Mouse (Mus musculus): ENCODE results near the gene Olfr732. TPM values are rescaled to one million over a fixed set of nuclear protein-coding genes. Genes with fewer than 3 reads are reported as not detected.

Gene Olfr732
- not detected in 2 replicates for polyA plus RNA-seq (2015; fragmentation: Nextera tagmentation; extraction: Ambion mirVana)

DNA sequence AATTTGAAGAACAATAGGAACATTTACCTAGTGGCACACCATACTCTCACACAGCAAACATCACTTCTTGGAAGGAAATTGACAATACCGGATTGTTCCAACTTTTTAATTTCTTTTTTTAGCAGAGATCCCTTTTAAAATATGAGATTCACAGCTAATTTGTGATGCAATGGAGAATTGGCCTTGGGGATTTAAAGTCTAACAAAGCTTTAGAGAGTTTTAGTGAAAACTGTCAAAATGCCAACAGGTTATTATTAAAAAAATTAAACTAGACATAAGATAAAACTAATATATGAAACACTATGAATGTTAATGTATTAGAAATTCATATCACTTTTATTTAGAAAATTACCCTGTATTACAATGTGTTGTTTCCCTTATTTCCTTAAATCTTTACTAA, at the start of gene Olfr732:
Olfr732 (minus strand) TSS at position 101 of the 400 bp plus-strand sequence.
- no peaks in the 10 kb centered on the region for H3K9me3 ChIP-seq (replicated peaks; ENCODE audit: control insufficient read depth, low read length)
- 97% methylated on average over 1 of the region's 1 CpGs for WGBS
- H3K4me1 ChIP-seq (ENCODE audit: control insufficient read depth, insufficient read depth, low read length), result no peaks in the 10 kb centered on the region
- ATAC-seq (ENCODE audit: insufficient read depth, low FRiP score), result no peak
- H3K27ac ChIP-seq (ENCODE audit: low read length), result no peak within 1 kb of the TSS
- H3K36me3 ChIP-seq (ENCODE audit: control insufficient read depth, insufficient read depth, low read length), result no peaks in the 10 kb centered on the region
- H3K9ac ChIP-seq (ENCODE audit: low read length), result no peak within 1 kb of the TSS
- H3K4me2 ChIP-seq (ENCODE audit: low read depth, low read length), result no peak within 1 kb of the TSS
- no peaks in the 10 kb centered on the region for H3K27me3 ChIP-seq (ENCODE audit: control insufficient read depth, insufficient read depth, low read length)
- H3K4me3 ChIP-seq (replicated peaks; ENCODE audit: low read length), result no peak within 1 kb of the TSS

- Histone ChIP-seq H3K4me1 (ENCODE audit: control insufficient read depth, insufficient read depth, low read length) (no peaks in the 10 kb centered on the region), H3K9me3 (replicated peaks; ENCODE audit: control insufficient read depth, low read length) (no peaks in the 10 kb centered on the region), H3K27me3 (ENCODE audit: control insufficient read depth, insufficient read depth, low read length) (no peaks in the 10 kb centered on the region), H3K4me3 (replicated peaks; ENCODE audit: low read length) (no peak within 1 kb of the TSS), H3K4me2 (ENCODE audit: low read depth, low read length) (no peak within 1 kb of the TSS), H3K9ac (ENCODE audit: low read length) (no peak within 1 kb of the TSS), H3K27ac (ENCODE audit: low read length) (no peak within 1 kb of the TSS), H3K36me3 (ENCODE audit: control insufficient read depth, insufficient read depth, low read length) (no peaks in the 10 kb centered on the region)
- 58% methylated on average over 1 of the region's 1 CpGs for WGBS
- no peak for ATAC-seq (ENCODE audit: insufficient read depth, low FRiP score)
These were observed 42.7 kb upstream of the Olfr732 start, which contains the start of gene Olfr734 for GRCm38 (mm10) chr14:50326661-50327060. Olfr734 (minus strand) TSS chr14:50326761.

DNA sequence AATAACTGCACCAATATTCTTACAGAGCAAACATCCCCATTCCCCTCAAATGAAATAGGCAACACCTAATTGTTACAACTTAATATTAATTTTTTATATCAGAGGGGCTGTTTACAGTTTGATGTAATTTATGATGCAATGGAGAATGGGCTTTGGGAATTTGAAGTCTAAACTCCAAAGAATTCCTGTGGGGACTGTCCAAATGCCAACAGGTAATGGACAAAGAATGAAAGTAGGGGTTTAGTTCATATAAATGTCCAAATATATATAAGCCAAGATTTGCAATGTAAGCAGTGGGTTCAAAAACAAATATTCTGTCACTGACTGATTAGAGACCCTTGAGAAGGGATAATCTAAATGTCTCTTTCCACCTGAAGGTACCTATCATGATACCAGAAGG, 17.4 kb upstream of the Olfr732 start, which contains the start of gene Olfr733:
Olfr733 (minus strand) TSS at position 101 of the 400 bp plus-strand sequence.
- Histone ChIP-seq H3K4me1 (ENCODE audit: control insufficient read depth, insufficient read depth, low read length) (no peaks in the 10 kb centered on the region), H3K27ac (ENCODE audit: low read length) (no peak within 1 kb of the TSS), H3K4me3 (replicated peaks; ENCODE audit: low read length) (no peak within 1 kb of the TSS), H3K9ac (ENCODE audit: low read length) (no peak within 1 kb of the TSS), H3K9me3 (replicated peaks; ENCODE audit: control insufficient read depth, low read length) (no peaks in the 10 kb centered on the region), H3K36me3 (ENCODE audit: control insufficient read depth, insufficient read depth, low read length) (no peaks in the 10 kb centered on the region), H3K4me2 (ENCODE audit: low read depth, low read length) (no peak within 1 kb of the TSS), H3K27me3 (ENCODE audit: control insufficient read depth, insufficient read depth, low read length) (no peaks in the 10 kb centered on the region)
- no peak for ATAC-seq (ENCODE audit: insufficient read depth, low FRiP score)

DNA sequence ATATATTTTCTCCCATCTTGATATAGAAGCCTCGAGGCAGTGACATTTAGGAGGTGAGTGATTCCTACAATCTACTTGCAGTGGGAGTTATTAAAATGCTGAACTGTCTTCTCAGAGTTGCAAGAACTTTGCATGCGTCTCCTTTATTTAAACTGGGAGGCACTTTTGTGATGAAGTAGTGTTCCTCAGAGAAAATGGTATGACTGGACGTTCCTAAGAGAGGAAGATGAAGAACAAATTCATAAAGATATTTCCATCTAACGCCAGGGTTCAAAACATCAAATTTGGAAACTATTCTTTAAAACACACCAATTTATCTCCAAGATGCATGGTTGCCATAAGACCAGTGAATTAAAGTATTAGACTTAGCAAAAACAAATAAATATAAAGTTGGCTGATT, 42.2 kb downstream of the Olfr732 start, which contains the start of gene Olfr731:
Olfr731 (minus strand) TSS at position 101 of the 400 bp plus-strand sequence.
- WGBS, result 78% methylated on average over 4 of the region's 4 CpGs
- no peak within 1 kb of the TSS for H3K4me2 ChIP-seq (ENCODE audit: low read depth, low read length)
- no peaks in the 10 kb centered on the region for H3K4me1 ChIP-seq (ENCODE audit: control insufficient read depth, insufficient read depth, low read length)
- no peaks in the 10 kb centered on the region for H3K9me3 ChIP-seq (replicated peaks; ENCODE audit: control insufficient read depth, low read length)
- H3K27me3 ChIP-seq (ENCODE audit: control insufficient read depth, insufficient read depth, low read length), result no peaks in the 10 kb centered on the region
- ATAC-seq (ENCODE audit: insufficient read depth, low FRiP score), result no peak
- no peak within 1 kb of the TSS for H3K27ac ChIP-seq (ENCODE audit: low read length)
- H3K36me3 ChIP-seq (ENCODE audit: control insufficient read depth, insufficient read depth, low read length), result no peaks in the 10 kb centered on the region
- no peak within 1 kb of the TSS for H3K4me3 ChIP-seq (replicated peaks; ENCODE audit: low read length)
- H3K9ac ChIP-seq (ENCODE audit: low read length), result no peak within 1 kb of the TSS

Other genes starting within 250 kb of the Olfr732 start
- gene Olfr725, start 243.8 kb downstream of the Olfr732 start, polyA plus RNA-seq (2015; fragmentation: Nextera tagmentation; extraction: Ambion mirVana), result not detected in 2 replicates
- not detected in 2 replicates for gene Olfr726, start 193.3 kb downstream of the Olfr732 start, polyA plus RNA-seq (2015; fragmentation: Nextera tagmentation; extraction: Ambion mirVana)
- not detected in 2 replicates for gene Olfr727, start 161.0 kb downstream of the Olfr732 start, polyA plus RNA-seq (2015; fragmentation: Nextera tagmentation; extraction: Ambion mirVana)
- gene Olfr728, start 141.5 kb downstream of the Olfr732 start, polyA plus RNA-seq (2015; fragmentation: Nextera tagmentation; extraction: Ambion mirVana), result not detected in 2 replicates
- not detected in 2 replicates for gene Olfr729, start 131.3 kb downstream of the Olfr732 start, polyA plus RNA-seq (2015; fragmentation: Nextera tagmentation; extraction: Ambion mirVana)
- gene Olfr730, start 96.0 kb downstream of the Olfr732 start, polyA plus RNA-seq (2015; fragmentation: Nextera tagmentation; extraction: Ambion mirVana), result not detected in 2 replicates
- not detected in 2 replicates for gene Olfr731, start 42.3 kb downstream of the Olfr732 start, polyA plus RNA-seq (2015; fragmentation: Nextera tagmentation; extraction: Ambion mirVana)
- gene Olfr733, start 17.3 kb upstream of the Olfr732 start, polyA plus RNA-seq (2015; fragmentation: Nextera tagmentation; extraction: Ambion mirVana), result not detected in 2 replicates
- not detected in 2 replicates for gene Olfr734, start 42.6 kb upstream of the Olfr732 start, polyA plus RNA-seq (2015; fragmentation: Nextera tagmentation; extraction: Ambion mirVana)
- gene Olfr735, start 64.7 kb upstream of the Olfr732 start, polyA plus RNA-seq (2015; fragmentation: Nextera tagmentation; extraction: Ambion mirVana), result not detected in 2 replicates
- not detected in 2 replicates for gene Tlr11, start 73.7 kb upstream of the Olfr732 start, polyA plus RNA-seq (2015; fragmentation: Nextera tagmentation; extraction: Ambion mirVana)
- gene Olfr736, start 97.0 kb upstream of the Olfr732 start, polyA plus RNA-seq (2015; fragmentation: Nextera tagmentation; extraction: Ambion mirVana), result not detected in 2 replicates
- gene Olfr738, start 123.4 kb upstream of the Olfr732 start, polyA plus RNA-seq (2015; fragmentation: Nextera tagmentation; extraction: Ambion mirVana), result not detected in 2 replicates
- gene Olfr739, start 134.4 kb upstream of the Olfr732 start, polyA plus RNA-seq (2015; fragmentation: Nextera tagmentation; extraction: Ambion mirVana), result not detected in 2 replicates
- not detected in 2 replicates for gene Olfr740, start 161.3 kb upstream of the Olfr732 start, polyA plus RNA-seq (2015; fragmentation: Nextera tagmentation; extraction: Ambion mirVana)
- not detected in 2 replicates for gene Olfr741, start 188.5 kb upstream of the Olfr732 start, polyA plus RNA-seq (2015; fragmentation: Nextera tagmentation; extraction: Ambion mirVana)
- gene Olfr742, start 219.4 kb upstream of the Olfr732 start, polyA plus RNA-seq (2015; fragmentation: Nextera tagmentation; extraction: Ambion mirVana), result not detected in 2 replicates
- not detected in 2 replicates for gene Olfr743, start 237.6 kb upstream of the Olfr732 start, polyA plus RNA-seq (2015; fragmentation: Nextera tagmentation; extraction: Ambion mirVana)

All from stomach, embryonic 16.5 days (tissue).